Mouse (Mus musculus): ENCODE measurements around the gene Pglyrp1.

Gene Pglyrp1

GRCm38 (mm10) chr7:18886963-18887362, 15.8 kb downstream of the Pglyrp1 start:
- no peak for DNase-seq

GRCm38 (mm10) chr7:18890848-18891247, 19.7 kb downstream of the Pglyrp1 start:
- DNase-seq, result no peak

- DNase-seq, result peak; percentile 89
Measured at GRCm38 (mm10) chr7:18891872-18892599, 20.9 kb downstream of the Pglyrp1 start.

- no peak for DNase-seq
Measured at GRCm38 (mm10) chr7:18893009-18893408, 21.9 kb downstream of the Pglyrp1 start.

GRCm38 (mm10) chr7:18893651-18894430, 22.7 kb downstream of the Pglyrp1 start:
- peak; percentile 82 for DNase-seq

- DNase-seq, result peak; percentile 58
Measured at GRCm38 (mm10) chr7:18896536-18896935, 25.4 kb downstream of the Pglyrp1 start.

- no peak for DNase-seq
Measured at GRCm38 (mm10) chr7:18900513-18900912, 29.4 kb downstream of the Pglyrp1 start.

GRCm38 (mm10) chr7:18902486-18902885, 31.4 kb downstream of the Pglyrp1 start:
- DNase-seq, result no peak

- DNase-seq, result no peak
Measured at GRCm38 (mm10) chr7:18904971-18905370, 33.8 kb downstream of the Pglyrp1 start.

GRCm38 (mm10) chr7:18909797-18910196, 38.7 kb downstream of the Pglyrp1 start:
- no peak for DNase-seq

GRCm38 (mm10) chr7:18910241-18910831, 39.2 kb downstream of the Pglyrp1 start, which contains the start of gene Ccdc61:
Ccdc61 (minus strand) TSS chr7:18910415.
- peak; percentile 99 for DNase-seq

GRCm38 (mm10) chr7:18916254-18916653, 45.1 kb downstream of the Pglyrp1 start:
- no peak for DNase-seq

- no peak for DNase-seq
Measured at GRCm38 (mm10) chr7:18917931-18918330, 46.8 kb downstream of the Pglyrp1 start.

- DNase-seq, result peak; percentile 84
Measured at GRCm38 (mm10) chr7:18921069-18921468, 49.9 kb downstream of the Pglyrp1 start.

- DNase-seq, result peak; percentile 58
Measured at GRCm38 (mm10) chr7:18922807-18923206, 51.7 kb downstream of the Pglyrp1 start.

GRCm38 (mm10) chr7:18923267-18923666, 52.1 kb downstream of the Pglyrp1 start:
- peak; percentile 44 for DNase-seq

GRCm38 (mm10) chr7:18923711-18924191, 52.6 kb downstream of the Pglyrp1 start:
- DNase-seq, result peak; percentile 66

GRCm38 (mm10) chr7:18924321-18924720, 53.2 kb downstream of the Pglyrp1 start:
- DNase-seq, result no peak

GRCm38 (mm10) chr7:18925162-18925938, 54.2 kb downstream of the Pglyrp1 start, which contains the start of gene Nova2:
Nova2 (plus strand) TSS chr7:18925888.
- DNase-seq, result peak; percentile 99

GRCm38 (mm10) chr7:18926041-18926790, 55.1 kb downstream of the Pglyrp1 start:
- peak; percentile 74 for DNase-seq

GRCm38 (mm10) chr7:18926911-18927310, 55.8 kb downstream of the Pglyrp1 start:
- DNase-seq, result no peak

- DNase-seq, result no peak
Measured at GRCm38 (mm10) chr7:18927759-18928158, 56.6 kb downstream of the Pglyrp1 start.

All from cerebellum, adult 9-10 months (tissue).